Mouse (Mus musculus): ENCODE results near the gene Rnf223. TPM values are rescaled to one million over a fixed set of nuclear protein-coding genes. Genes with fewer than 3 reads are reported as not detected.
A peak's percentile ranks its signal among the peaks of the same experiment; 100 is the strongest.

Rnf223 gene
- total and polyA plus RNA-seq, 3 experiments: 0.07 to 0.80 (median 0.21) TPM

GRCm38 (mm10) chr4:156083348-156083747 lies 47.0 kb upstream of the Rnf223 start:
- dilution Hi-C loops (cut with MboI; ENCODE audit: extremely low pct_ligation_motif_present, extremely low pct_unique_long_range_greater_than_20kb, low sequenced_read_pairs): no loop called here
- Histone ChIP-seq H3K4me3 (replicated peaks in 1 of 3; ENCODE audit: low read depth in 2 of 3, low read length in 2 of 3, poor library complexity in 1 of 3) (no peak overlapping the region), H3K79me2 (replicated peaks; ENCODE audit: control insufficient read depth, extremely low read depth, insufficient read depth, poor library complexity, severe bottlenecking) (no peaks in the 10 kb centered on the region), H3K36me3 (replicated peaks in 1 of 2; ENCODE audit: control insufficient read depth in 1 of 2, insufficient read depth in 1 of 2, low read length in 1 of 2) (no peaks in the 10 kb centered on the region), H3K9ac (ENCODE audit: insufficient read depth, low read depth) (no peak overlapping the region), H3K27me3 (replicated peaks) (no peaks in the 10 kb centered on the region), H3K27ac (ENCODE audit: insufficient read depth, low read depth) (no peak overlapping the region), H3K4me1 (ENCODE audit: control insufficient read depth in 1 of 2, insufficient read depth in 2 of 2) (peaks cover 7 to 50% of the 10 kb centered on the region in 2 experiments; a peak in 3 of 4 replicates), H3K4me2 (ENCODE audit: insufficient read depth, low read depth, poor library complexity, severe bottlenecking) (no peak overlapping the region), H3K9me3 (replicated peaks; ENCODE audit: low read length) (no peaks in the 10 kb centered on the region)
- TF ChIP-seq UBTF (IDR thresholded peaks at IDR 0.05; ENCODE audit: low read depth, low read length) (no peak), SMC3 (IDR thresholded peaks at IDR 0.05; ENCODE audit: low read depth, low read length) (no peak), JUN (IDR thresholded peaks at IDR 0.05; ENCODE audit: insufficient read depth, low read depth, low read length) (no peak), HCFC1 (IDR thresholded peaks at IDR 0.05; ENCODE audit: low read depth, low read length) (no peak), MEF2A (IDR thresholded peaks at IDR 0.05; ENCODE audit: borderline replicate concordance, low read depth, low read length) (no peak), GABPA (IDR thresholded peaks at IDR 0.05; ENCODE audit: insufficient replicate concordance, low read depth, low read length) (no peak), CHD2 (IDR thresholded peaks at IDR 0.05; ENCODE audit: low read length) (no peak), CTCF (conservative IDR thresholded peaks at IDR 0.05 in 1 of 2, IDR thresholded peaks at IDR 0.05 in 1 of 2; ENCODE audit: low read depth in 2 of 2, low read length in 2 of 2) (no peak), MYC (IDR thresholded peaks at IDR 0.05; ENCODE audit: low read depth, low read length) (no peak), E2F4 (IDR thresholded peaks at IDR 0.05; ENCODE audit: insufficient replicate concordance, low read depth, low read length) (no peak), MXI1 (IDR thresholded peaks at IDR 0.05; ENCODE audit: low read depth, low read length) (no peak), ETS1 (conservative IDR thresholded peaks at IDR 0.05; ENCODE audit: low read depth, low read length) (no peak), KAT2A (IDR thresholded peaks at IDR 0.05; ENCODE audit: insufficient replicate concordance, low read length) (no peak)
- in situ Hi-C loops (cut with MboI; ENCODE audit: low pct_ligation_motif_present, low pct_unique_long_range_greater_than_20kb, low sequenced_read_pairs): no loop called here
- no peak for DNase-seq (ENCODE audit: extremely low read depth)

- no peak overlapping the region for H3K27ac ChIP-seq (ENCODE audit: insufficient read depth, low read depth)
- in situ Hi-C loops (cut with MboI; ENCODE audit: low pct_ligation_motif_present, low pct_unique_long_range_greater_than_20kb, low sequenced_read_pairs): no loop called here
- H3K79me2 ChIP-seq (replicated peaks; ENCODE audit: control insufficient read depth, extremely low read depth, insufficient read depth, poor library complexity, severe bottlenecking): no peaks in the 10 kb centered on the region
- peak; percentile 29 for TF ChIP-seq IRF4 (IDR thresholded peaks at IDR 0.05; ENCODE audit: low read depth, low read length)
- no peak for TF ChIP-seq NRF1 (IDR thresholded peaks at IDR 0.05; ENCODE audit: low read depth, low read length)
- no peak for DNase-seq (ENCODE audit: extremely low read depth)
- H3K36me3 ChIP-seq (replicated peaks in 1 of 2; ENCODE audit: control insufficient read depth in 1 of 2, insufficient read depth in 1 of 2, low read length in 1 of 2): no peaks in the 10 kb centered on the region
- no peak overlapping the region for H3K4me2 ChIP-seq (ENCODE audit: insufficient read depth, low read depth, poor library complexity, severe bottlenecking)
- H3K9me3 ChIP-seq (replicated peaks; ENCODE audit: low read length): no peaks in the 10 kb centered on the region
- H3K4me1 ChIP-seq (ENCODE audit: control insufficient read depth in 1 of 2, insufficient read depth in 2 of 2): peaks cover 7 to 50% of the 10 kb centered on the region in 2 experiments; a peak in 3 of 4 replicates
- H3K4me3 ChIP-seq (replicated peaks in 1 of 3; ENCODE audit: low read depth in 2 of 3, low read length in 2 of 3, poor library complexity in 1 of 3): no peak overlapping the region
- no peaks in the 10 kb centered on the region for H3K27me3 ChIP-seq (replicated peaks)
- no peak overlapping the region for H3K9ac ChIP-seq (ENCODE audit: insufficient read depth, low read depth)
- dilution Hi-C loops (cut with MboI; ENCODE audit: extremely low pct_ligation_motif_present, extremely low pct_unique_long_range_greater_than_20kb, low sequenced_read_pairs): no loop called here
Observed at GRCm38 (mm10) chr4:156084096-156084879, 46.0 kb upstream of the Rnf223 start.
